Mouse (Mus musculus) heart, adult 18-20 months (tissue): Measurements from ENCODE around the gene Slxl1. TPM values are rescaled to one million over a fixed set of nuclear protein-coding genes. Genes with fewer than 3 reads are reported as not detected.
"Not testable (repeated sequence)": the region's sequence is repeated elsewhere in the genome, so short reads cannot be mapped to it uniquely, and the experiment has no call there.

Experiments
- DNase-seq, 2 experiments: peaks; one replicate each; pipeline ENCODE4 v3.0.0; 2021 to 2022; ENCODE audit warnings: mixed read lengths in 1 of 2
- long read RNA-seq, 2 experiments: library from polyadenylated mRNA; stranded (forward); transcript quantifications; one replicate each; pipeline ENCODE4 v2.0.0; 2021
- total RNA-seq, 2 experiments: library from RNA; stranded (reverse); gene quantifications; 2 replicates each; pipeline ENCODE4 v1.2.3; 2021

Gene Slxl1
- not detected for total RNA-seq
- long read RNA-seq, experiment 1: 0 reads
- long read RNA-seq, experiment 2: 0 reads

DNA sequence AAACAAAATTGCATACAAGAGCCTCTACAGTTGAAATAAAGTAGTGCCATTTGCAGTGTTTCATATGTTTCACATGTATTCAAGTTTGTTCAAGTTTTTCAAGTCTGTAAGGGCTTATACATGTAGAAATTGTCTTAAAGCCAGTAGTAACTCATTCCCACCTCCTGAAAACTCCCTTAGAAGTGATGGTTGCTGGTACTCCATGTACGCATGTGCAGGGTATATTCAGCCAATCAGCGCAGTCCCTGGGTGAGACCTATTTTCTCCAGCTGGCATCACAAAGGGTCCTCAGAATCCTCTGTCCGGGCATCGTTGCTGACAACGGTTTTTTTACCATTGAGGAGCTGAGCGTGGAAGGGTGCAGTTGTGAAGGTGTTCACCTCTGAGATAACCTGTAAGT, at the start of gene Slxl1:
Gene Slxl1, plus strand, starts transcription at position 301 of the 400 bp plus-strand sequence.
- not testable (repeated sequence) for DNase-seq
